Mouse (Mus musculus): ENCODE data around the gene Slc35b2. TPM values are rescaled to one million over a fixed set of nuclear protein-coding genes. Genes with fewer than 3 reads are reported as not detected.

Gene Slc35b2
- polyA plus RNA-seq, 1 experiment from 2014 or later = 131 TPM

DNA sequence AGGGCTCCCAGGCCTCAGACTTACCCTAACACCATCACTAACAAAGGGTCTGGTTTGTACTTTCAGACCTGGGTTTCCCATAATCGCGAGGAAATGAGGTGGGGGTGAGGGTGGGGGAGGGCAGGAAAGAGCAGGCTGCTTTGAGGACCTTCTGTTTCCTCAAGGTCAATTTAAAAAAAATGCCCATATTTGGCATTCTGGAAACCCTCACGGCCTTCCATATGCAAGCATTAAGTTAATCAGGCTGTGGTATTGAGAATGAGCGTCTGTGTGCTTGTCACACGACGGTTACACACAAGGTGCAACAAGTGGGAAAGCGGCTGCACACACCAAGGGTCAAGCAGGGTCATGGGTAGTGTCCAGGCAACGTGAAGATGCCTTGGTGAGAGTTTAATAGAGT is 48.3 kb downstream of the Slc35b2 start:
- no peaks in the 10 kb centered on the region for H3K27me3 ChIP-seq (ENCODE audit: control insufficient read depth, insufficient read depth, low read depth, low read length)
- no peak overlapping the region for H3K4me2 ChIP-seq (ENCODE audit: low read depth, low read length)
- no peak overlapping the region for H3K27ac ChIP-seq (ENCODE audit: low read length)
- no peak for ATAC-seq (ENCODE audit: low read depth)
- 0 out of 2 replicates have a peak, but pooled peaks cover 5% of the 10 kb centered on the region for H3K4me1 ChIP-seq (replicated peaks; ENCODE audit: control insufficient read depth, insufficient read depth, low read length)
- 67% methylated on average over 8 of the region's 8 CpGs for WGBS
- no peak overlapping the region for H3K9ac ChIP-seq (ENCODE audit: low read length)
- H3K9me3 ChIP-seq (ENCODE audit: control insufficient read depth, low read length) = peaks cover 3% of the 10 kb centered on the region; the same call in 1 of the 2 replicates
- no peak overlapping the region for H3K4me3 ChIP-seq (ENCODE audit: low read length)
- no peaks in the 10 kb centered on the region for H3K36me3 ChIP-seq (ENCODE audit: control insufficient read depth, insufficient read depth, low read length)

DNA sequence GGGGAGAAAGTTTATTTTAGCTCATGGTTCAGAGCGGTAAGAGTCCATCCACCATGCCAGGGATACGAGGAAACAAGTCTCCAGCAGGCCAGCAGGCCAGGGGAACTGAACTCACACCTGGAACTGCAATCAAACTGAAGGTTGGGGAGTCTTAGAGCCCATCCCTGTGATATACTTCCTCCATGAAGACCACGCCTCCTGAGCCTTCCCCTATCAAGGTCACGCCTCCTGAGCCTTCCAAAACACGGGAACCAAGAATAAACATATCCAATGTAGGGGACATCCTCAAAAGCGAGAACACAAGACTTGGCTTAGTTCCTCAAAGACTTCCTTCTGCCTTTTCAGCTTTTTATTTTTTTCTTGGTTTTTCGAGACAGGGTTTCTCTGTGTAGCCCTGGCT is 49.2 kb downstream of the Slc35b2 start:
- Histone ChIP-seq H3K27me3 (ENCODE audit: control insufficient read depth, insufficient read depth, low read depth, low read length) (no peaks in the 10 kb centered on the region), H3K4me1 (replicated peaks; ENCODE audit: control insufficient read depth, insufficient read depth, low read length) (0 out of 2 replicates have a peak, but pooled peaks cover 5% of the 10 kb centered on the region), H3K9me3 (ENCODE audit: control insufficient read depth, low read length) (no peaks in the 10 kb centered on the region), H3K9ac (ENCODE audit: low read length) (no peak overlapping the region), H3K27ac (ENCODE audit: low read length) (no peak overlapping the region), H3K36me3 (ENCODE audit: control insufficient read depth, insufficient read depth, low read length) (no peaks in the 10 kb centered on the region), H3K4me2 (ENCODE audit: low read depth, low read length) (no peak overlapping the region), H3K4me3 (ENCODE audit: low read length) (no peak overlapping the region)
- WGBS = 65% methylated on average over 7 of the region's 7 CpGs
- ATAC-seq (ENCODE audit: low read depth) = no peak

DNA sequence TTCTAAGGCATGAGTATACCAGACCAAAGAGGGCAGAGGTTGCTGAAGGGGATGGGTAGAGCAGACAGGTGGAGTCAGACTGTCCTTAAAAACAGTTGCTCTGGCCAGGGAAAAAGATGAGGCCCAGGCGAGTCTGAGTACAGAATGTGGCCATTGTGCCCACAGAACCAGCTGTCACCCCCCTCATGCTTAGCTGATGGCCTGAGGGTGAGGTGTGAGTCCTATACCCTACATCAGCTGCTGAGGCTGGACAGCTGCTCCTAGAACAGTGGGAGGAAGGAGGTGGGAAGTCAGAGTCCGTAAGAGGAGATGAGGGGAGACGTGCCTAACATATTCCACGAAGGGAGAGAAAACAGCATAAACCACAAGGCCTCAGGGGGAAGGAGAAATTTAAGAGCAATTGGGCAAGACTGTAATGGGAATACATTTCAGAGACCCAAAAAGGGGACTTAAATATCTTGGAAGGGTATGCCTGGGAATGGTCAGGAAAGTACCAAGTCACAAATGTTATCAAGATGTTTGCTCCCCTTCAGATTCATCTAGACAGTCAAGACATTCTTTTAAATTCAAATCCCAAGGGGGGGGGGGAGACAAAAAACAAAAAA is 52.5 kb downstream of the Slc35b2 start:
- no peak for ATAC-seq (ENCODE audit: low read depth)
- no peaks in the 10 kb centered on the region for H3K27me3 ChIP-seq (ENCODE audit: control insufficient read depth, insufficient read depth, low read depth, low read length)
- no peak overlapping the region for H3K27ac ChIP-seq (ENCODE audit: low read length)
- no peak overlapping the region for H3K9ac ChIP-seq (ENCODE audit: low read length)
- no peaks in the 10 kb centered on the region for H3K36me3 ChIP-seq (ENCODE audit: control insufficient read depth, insufficient read depth, low read length)
- no peaks in the 10 kb centered on the region for H3K9me3 ChIP-seq (ENCODE audit: control insufficient read depth, low read length)
- no peak overlapping the region for H3K4me3 ChIP-seq (ENCODE audit: low read length)
- peaks cover 10% of the 10 kb centered on the region; the same call in 1 of the 2 replicates for H3K4me1 ChIP-seq (replicated peaks; ENCODE audit: control insufficient read depth, insufficient read depth, low read length)
- WGBS = 69% methylated on average over 4 of the region's 4 CpGs
- no peak overlapping the region for H3K4me2 ChIP-seq (ENCODE audit: low read depth, low read length)

DNA sequence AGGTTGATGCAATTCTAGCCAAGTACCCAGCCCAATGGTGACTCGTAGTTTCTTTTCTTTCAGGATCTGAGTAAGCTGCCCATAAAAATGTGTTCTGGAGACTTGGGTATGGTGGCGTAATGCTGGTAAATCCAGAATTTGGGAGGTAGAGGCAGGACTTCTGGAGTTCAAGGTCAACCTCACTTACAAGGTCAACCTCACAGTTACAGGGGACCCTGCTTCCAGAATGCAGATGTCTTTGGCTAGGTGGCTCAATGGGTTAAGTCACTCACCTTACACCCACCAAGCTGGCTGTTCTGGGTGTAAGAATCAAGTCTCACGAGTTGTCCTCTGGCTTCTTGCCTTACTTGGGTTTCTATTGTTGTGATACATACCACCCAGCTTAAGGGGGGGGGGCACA is 53.0 kb downstream of the Slc35b2 start:
- no peaks in the 10 kb centered on the region for H3K9me3 ChIP-seq (ENCODE audit: control insufficient read depth, low read length)
- H3K36me3 ChIP-seq (ENCODE audit: control insufficient read depth, insufficient read depth, low read length) = no peaks in the 10 kb centered on the region
- no peak for ATAC-seq (ENCODE audit: low read depth)
- no peak overlapping the region for H3K4me3 ChIP-seq (ENCODE audit: low read length)
- no peak overlapping the region for H3K27ac ChIP-seq (ENCODE audit: low read length)
- H3K4me2 ChIP-seq (ENCODE audit: low read depth, low read length) = no peak overlapping the region
- 78% methylated on average over 3 of the region's 3 CpGs for WGBS
- H3K4me1 ChIP-seq (replicated peaks; ENCODE audit: control insufficient read depth, insufficient read depth, low read length) = peaks cover 10% of the 10 kb centered on the region; the same call in 1 of the 2 replicates
- no peaks in the 10 kb centered on the region for H3K27me3 ChIP-seq (ENCODE audit: control insufficient read depth, insufficient read depth, low read depth, low read length)
- no peak overlapping the region for H3K9ac ChIP-seq (ENCODE audit: low read length)

Other genes with a start within 250 kb of the Slc35b2 start
- 58.9 and 60.1 TPM in 2 replicates for gene Cdc5l, start 130.1 kb upstream of the Slc35b2 start, polyA plus RNA-seq (2015; fragmentation: Nextera tagmentation; extraction: Ambion mirVana)
- gene Spats1, start 88.5 kb upstream of the Slc35b2 start, polyA plus RNA-seq (2015; fragmentation: Nextera tagmentation; extraction: Ambion mirVana) = 0.96 and 1.2 TPM in 2 replicates
- gene Aars2, start 57.0 kb upstream of the Slc35b2 start, polyA plus RNA-seq (2015; fragmentation: Nextera tagmentation; extraction: Ambion mirVana) = 18.6 and 19.9 TPM in 2 replicates
- gene Tcte1, start 40.4 kb upstream of the Slc35b2 start, polyA plus RNA-seq (2015; fragmentation: Nextera tagmentation; extraction: Ambion mirVana) = 1.7 and 2.7 TPM in 2 replicates
- gene Tmem151b, start 14.2 kb upstream of the Slc35b2 start, polyA plus RNA-seq (2015; fragmentation: Nextera tagmentation; extraction: Ambion mirVana) = 1.2 and 1.4 TPM in 2 replicates
- 3.1 and 3.5 TPM in 2 replicates for gene Nfkbie, start 8.2 kb upstream of the Slc35b2 start, polyA plus RNA-seq (2015; fragmentation: Nextera tagmentation; extraction: Ambion mirVana)
- 1,477 and 1,506 TPM in 2 replicates for gene Hsp90ab1, start 9.4 kb downstream of the Slc35b2 start, polyA plus RNA-seq (2015; fragmentation: Nextera tagmentation; extraction: Ambion mirVana)
- gene Slc29a1, start 35.7 kb downstream of the Slc35b2 start, polyA plus RNA-seq (2015; fragmentation: Nextera tagmentation; extraction: Ambion mirVana) = 100 and 106 TPM in 2 replicates
- gene Mymx, start 38.2 kb downstream of the Slc35b2 start, polyA plus RNA-seq (2015; fragmentation: Nextera tagmentation; extraction: Ambion mirVana) = 0.39 and 0.91 TPM in 2 replicates
- 0.72 and 0.78 TPM in 2 replicates for gene Capn11, start 95.5 kb downstream of the Slc35b2 start, polyA plus RNA-seq (2015; fragmentation: Nextera tagmentation; extraction: Ambion mirVana)
- 191 and 214 TPM in 2 replicates for gene Mrpl14, start 122.4 kb downstream of the Slc35b2 start, polyA plus RNA-seq (2015; fragmentation: Nextera tagmentation; extraction: Ambion mirVana)
- 52.7 and 55.6 TPM in 2 replicates for gene Tmem63b, start 123.0 kb downstream of the Slc35b2 start, polyA plus RNA-seq (2015; fragmentation: Nextera tagmentation; extraction: Ambion mirVana)
- not detected in 2 replicates for gene 1600014C23Rik, start 170.0 kb downstream of the Slc35b2 start, polyA plus RNA-seq (2015; fragmentation: Nextera tagmentation; extraction: Ambion mirVana)

Measured in lung, embryonic 16.5 days (tissue).